ENCODE assay signal across 8 mouse cellular contexts in genomic region chrX:134550903-134551302, GRCm38 (mm10). TPM values are rescaled to one million over a fixed set of nuclear protein-coding genes. Genes with fewer than 3 reads are reported as not detected.
DNase-seq lines count a peak whose midpoint lies in the region; ATAC-seq and TF ChIP-seq lines count a peak whose summit lies in the region.

No protein-coding gene starts in this region.

- no peaks in the 10 kb centered on the region for H3K36me3 ChIP-seq in midbrain, embryonic 11.5 days (ENCODE audit: control insufficient read depth, insufficient read depth, low read length)
- no peaks in the 10 kb centered on the region for H3K36me3 ChIP-seq in midbrain, embryonic 13.5 days
- no peaks in the 10 kb centered on the region for H3K36me3 ChIP-seq in forebrain, embryonic 16.5 days (ENCODE audit: control insufficient read depth, insufficient read depth)
- H3K36me3 ChIP-seq in lung, postnatal 0 days (ENCODE audit: insufficient read depth, low read length), result no peaks in the 10 kb centered on the region

- 18% methylated on average over 5 of the region's 5 CpGs for WGBS in midbrain, embryonic 11.5 days
- 16% methylated on average over 5 of the region's 5 CpGs for WGBS in midbrain, embryonic 13.5 days
- 12% methylated on average over 5 of the region's 5 CpGs for WGBS in forebrain, embryonic 16.5 days
- 16% methylated on average over 5 of the region's 5 CpGs for WGBS in lung, postnatal 0 days

- peak; percentile 70; the same call in 1 of the 2 replicates for ATAC-seq in frontal cortex, adult (ENCODE audit: low TSS enrichment)
- ATAC-seq in midbrain, embryonic 11.5 days (ENCODE audit: low FRiP score), result no peak
- no peak for ATAC-seq in midbrain, embryonic 13.5 days
- peak; percentile 62 for ATAC-seq in forebrain, embryonic 16.5 days
- no peak for ATAC-seq in lung, postnatal 0 days

- H3K4me3 ChIP-seq in midbrain, embryonic 11.5 days (ENCODE audit: low read depth, low read length), result no peak overlapping the region
- H3K4me3 ChIP-seq in midbrain, embryonic 13.5 days (replicated peaks), result no peak overlapping the region
- no peak overlapping the region for H3K4me3 ChIP-seq in forebrain, embryonic 16.5 days (replicated peaks; ENCODE audit: low read length)
- no peak overlapping the region for H3K4me3 ChIP-seq in lung, postnatal 0 days (ENCODE audit: low read depth, low read length)

- H3K9ac ChIP-seq in midbrain, embryonic 11.5 days (ENCODE audit: low read length), result no peak overlapping the region
- H3K9ac ChIP-seq in midbrain, embryonic 13.5 days (replicated peaks), result no peak overlapping the region
- no peak overlapping the region for H3K9ac ChIP-seq in forebrain, embryonic 16.5 days (replicated peaks; ENCODE audit: low read depth, low read length)
- no peak overlapping the region for H3K9ac ChIP-seq in lung, postnatal 0 days (replicated peaks; ENCODE audit: low read depth)

- H3K4me2 ChIP-seq in midbrain, embryonic 11.5 days, result no peak overlapping the region
- H3K4me2 ChIP-seq in midbrain, embryonic 13.5 days (replicated peaks), result no peak overlapping the region
- no peak overlapping the region for H3K4me2 ChIP-seq in forebrain, embryonic 16.5 days (ENCODE audit: low read length)
- H3K4me2 ChIP-seq in lung, postnatal 0 days (replicated peaks; ENCODE audit: low read depth, low read length), result no peak overlapping the region

- no peak for TF ChIP-seq EP300 in lung, postnatal 0 days (IDR thresholded peaks at IDR 0.05)

- peak; percentile 65 for TF ChIP-seq CTCF in lung, postnatal 0 days (IDR thresholded peaks at IDR 0.05)

- no peak for DNase-seq in frontal cortex, postnatal 10 days (ENCODE audit: low spot score in 2 of 2)
- DNase-seq in midbrain, embryonic 11.5 days (ENCODE audit: low spot score, missing footprints), result peak; percentile 94
- peak; percentile 55 for DNase-seq in ZHBTc4 (ENCODE audit: low read depth, low spot score)
- DNase-seq in lung, postnatal 0 days (ENCODE audit: low spot score), result peak; percentile 59
- DNase-seq in gastrocnemius, postnatal 25 days, result no peak

- H3K4me1 ChIP-seq in midbrain, embryonic 11.5 days (ENCODE audit: control insufficient read depth, insufficient read depth, low read length), result no peaks in the 10 kb centered on the region
- no peaks in the 10 kb centered on the region for H3K4me1 ChIP-seq in midbrain, embryonic 13.5 days (replicated peaks)
- no peaks in the 10 kb centered on the region for H3K4me1 ChIP-seq in forebrain, embryonic 16.5 days (replicated peaks; ENCODE audit: control insufficient read depth, insufficient read depth, low read length)
- no peaks in the 10 kb centered on the region for H3K4me1 ChIP-seq in lung, postnatal 0 days (ENCODE audit: insufficient read depth, low read depth, low read length)

- H3K9me3 ChIP-seq in midbrain, embryonic 11.5 days (ENCODE audit: control insufficient read depth, low read length), result no peaks in the 10 kb centered on the region
- H3K9me3 ChIP-seq in midbrain, embryonic 13.5 days, result no peaks in the 10 kb centered on the region
- no peaks in the 10 kb centered on the region for H3K9me3 ChIP-seq in forebrain, embryonic 16.5 days (ENCODE audit: control insufficient read depth, low read length)
- H3K9me3 ChIP-seq in lung, postnatal 0 days (ENCODE audit: low read length), result no peaks in the 10 kb centered on the region

- H3K27me3 ChIP-seq in midbrain, embryonic 11.5 days (ENCODE audit: control insufficient read depth, insufficient read depth, low read length), result no peaks in the 10 kb centered on the region
- H3K27me3 ChIP-seq in midbrain, embryonic 13.5 days, result no peaks in the 10 kb centered on the region
- H3K27me3 ChIP-seq in forebrain, embryonic 16.5 days (replicated peaks; ENCODE audit: control insufficient read depth, insufficient read depth, low read length), result no peaks in the 10 kb centered on the region
- no peaks in the 10 kb centered on the region for H3K27me3 ChIP-seq in lung, postnatal 0 days (replicated peaks; ENCODE audit: insufficient read depth, low read length)

- no peak overlapping the region for H3K27ac ChIP-seq in midbrain, embryonic 11.5 days (ENCODE audit: low read depth, low read length)
- no peak overlapping the region for H3K27ac ChIP-seq in midbrain, embryonic 13.5 days
- H3K27ac ChIP-seq in forebrain, embryonic 16.5 days (ENCODE audit: low read length), result no peak overlapping the region
- no peak overlapping the region for H3K27ac ChIP-seq in lung, postnatal 0 days (ENCODE audit: low read length)

RNA-seq across cellular contexts. Expression of gene Timm8a1, which starts 9.2 kb away (rescaled TPM):
- polyA plus RNA-seq in midbrain, embryonic 11.5 days (2014; fragmentation: Nextera tagmentation; extraction: Ambion mirVana), result 71.6 and 79.4 TPM in 2 replicates
- 40.0 and 40.5 TPM in 2 replicates for polyA plus RNA-seq in midbrain, embryonic 13.5 days (2015; fragmentation: Nextera tagmentation; extraction: Ambion mirVana)
- 45.9 and 46.2 TPM in 2 replicates for polyA plus RNA-seq in forebrain, embryonic 16.5 days (2015; fragmentation: Nextera tagmentation; extraction: Ambion mirVana)
- polyA plus RNA-seq in lung, postnatal 0 days (2015; fragmentation: Nextera tagmentation; extraction: Ambion mirVana), result 24.7 and 24.9 TPM in 2 replicates
- 10 to 100 TPM; 15.9 to 16.2 TPM for total RNA-seq in gastrocnemius, postnatal 25 days (2021)

RNA-seq across cellular contexts. Expression of gene Btk, which starts 32.5 kb away (rescaled TPM):
- 0.92 and 2.1 TPM in 2 replicates for polyA plus RNA-seq in midbrain, embryonic 11.5 days (2014; fragmentation: Nextera tagmentation; extraction: Ambion mirVana)
- 0.58 and 0.82 TPM in 2 replicates for polyA plus RNA-seq in midbrain, embryonic 13.5 days (2015; fragmentation: Nextera tagmentation; extraction: Ambion mirVana)
- 0.25 and 0.78 TPM in 2 replicates for polyA plus RNA-seq in forebrain, embryonic 16.5 days (2015; fragmentation: Nextera tagmentation; extraction: Ambion mirVana)
- polyA plus RNA-seq in lung, postnatal 0 days (2015; fragmentation: Nextera tagmentation; extraction: Ambion mirVana), result 2.2 and 2.7 TPM in 2 replicates
- total RNA-seq in gastrocnemius, postnatal 25 days (2021), result under 1 TPM; 0.59 to 0.67 TPM

RNA-seq across cellular contexts. Expression of gene Rpl36a, which starts 34.6 kb away (rescaled TPM):
- 292 and 298 TPM in 2 replicates for polyA plus RNA-seq in midbrain, embryonic 11.5 days (2014; fragmentation: Nextera tagmentation; extraction: Ambion mirVana)
- polyA plus RNA-seq in midbrain, embryonic 13.5 days (2015; fragmentation: Nextera tagmentation; extraction: Ambion mirVana), result 211 and 233 TPM in 2 replicates
- 178 and 190 TPM in 2 replicates for polyA plus RNA-seq in forebrain, embryonic 16.5 days (2015; fragmentation: Nextera tagmentation; extraction: Ambion mirVana)
- 278 and 304 TPM in 2 replicates for polyA plus RNA-seq in lung, postnatal 0 days (2015; fragmentation: Nextera tagmentation; extraction: Ambion mirVana)
- 100 to 1,000 TPM in 1 of 2 experiments, 10 to 100 TPM in 1; 87.8 to 120 TPM for total RNA-seq in gastrocnemius, postnatal 25 days (2021)

RNA-seq across cellular contexts. Expression of gene Gla, which starts 50.0 kb away (rescaled TPM):
- 3.5 and 4.7 TPM in 2 replicates for polyA plus RNA-seq in midbrain, embryonic 11.5 days (2014; fragmentation: Nextera tagmentation; extraction: Ambion mirVana)
- polyA plus RNA-seq in midbrain, embryonic 13.5 days (2015; fragmentation: Nextera tagmentation; extraction: Ambion mirVana), result 4.1 and 4.7 TPM in 2 replicates
- 3.4 and 3.9 TPM in 2 replicates for polyA plus RNA-seq in forebrain, embryonic 16.5 days (2015; fragmentation: Nextera tagmentation; extraction: Ambion mirVana)
- polyA plus RNA-seq in lung, postnatal 0 days (2015; fragmentation: Nextera tagmentation; extraction: Ambion mirVana), result 3.9 and 4.1 TPM in 2 replicates
- total RNA-seq in gastrocnemius, postnatal 25 days (2021), result 1 to 10 TPM; 1.4 to 2.1 TPM

RNA-seq across cellular contexts. Expression of gene Hnrnph2, which starts 50.1 kb away (rescaled TPM):
- polyA plus RNA-seq in midbrain, embryonic 11.5 days (2014; fragmentation: Nextera tagmentation; extraction: Ambion mirVana), result 179 and 184 TPM in 2 replicates
- polyA plus RNA-seq in midbrain, embryonic 13.5 days (2015; fragmentation: Nextera tagmentation; extraction: Ambion mirVana), result 184 and 186 TPM in 2 replicates
- 177 and 186 TPM in 2 replicates for polyA plus RNA-seq in forebrain, embryonic 16.5 days (2015; fragmentation: Nextera tagmentation; extraction: Ambion mirVana)
- polyA plus RNA-seq in lung, postnatal 0 days (2015; fragmentation: Nextera tagmentation; extraction: Ambion mirVana), result 93.7 and 100 TPM in 2 replicates
- 10 to 100 TPM; 47.6 to 49.5 TPM for total RNA-seq in gastrocnemius, postnatal 25 days (2021)

Comparison
In these comparisons a context has a peak if more than half of its experiments do, and no peak if none do; other contexts are left out.
1. ATAC-seq: peak in frontal cortex, adult (single experiment) and forebrain, embryonic 16.5 days (single experiment); none in midbrain, embryonic 11.5 days (single experiment), midbrain, embryonic 13.5 days (single experiment) and lung, postnatal 0 days (single experiment).
2. DNase-seq: peak in midbrain, embryonic 11.5 days (single experiment), ZHBTc4 (single experiment) and lung, postnatal 0 days (single experiment); none in frontal cortex, postnatal 10 days (0 of 2) and gastrocnemius, postnatal 25 days (single experiment).